Mouse (Mus musculus) C2C12 (cell line): ENCODE results near the gene Fam217b. TPM values are rescaled to one million over a fixed set of nuclear protein-coding genes. Genes with fewer than 3 reads are reported as not detected.

ENCODE experiments used
- H3K27me3 ChIP-seq: one replicate; pipeline ENCODE4 v1.6.1; 2011; ENCODE audit not compliant: control insufficient read depth, insufficient read depth, insufficient read length
- H3K36me3 ChIP-seq: one replicate; pipeline ENCODE4 v1.6.1; 2011; ENCODE audit not compliant: control insufficient read depth, insufficient read depth
- H3K4me3 ChIP-seq: one replicate; pipeline ENCODE4 v1.5.1; 2011; ENCODE audit warnings: mild to moderate bottlenecking, control low read depth; ENCODE audit not compliant: poor library complexity, insufficient read depth, severe bottlenecking
- H3K79me2 ChIP-seq: one replicate; pipeline ENCODE4 v1.6.1; 2011; ENCODE audit not compliant: control insufficient read depth, insufficient read depth
- H3K79me3 ChIP-seq: one replicate; pipeline ENCODE4 v1.6.1; 2011; ENCODE audit warnings: low read depth, control low read depth
- H3ac ChIP-seq: one replicate; pipeline ENCODE3; 2011; ENCODE audit warnings: low read depth; ENCODE audit not compliant: control insufficient read depth, insufficient read length
- CEBPB ChIP-seq: IDR thresholded peaks from one replicate; pipeline ENCODE4 v1.6.1; 2011; ENCODE audit warnings: low read depth, mild to moderate bottlenecking, control low read depth, moderate library complexity
- CTCF ChIP-seq: IDR thresholded peaks from one replicate; pipeline ENCODE4 v1.5.1; 2011; ENCODE audit not compliant: control insufficient read depth, insufficient read depth, insufficient read length
- FOSL1 ChIP-seq: IDR thresholded peaks from one replicate; pipeline ENCODE4 v1.8.0; 2011; ENCODE audit warnings: mild to moderate bottlenecking, low read length; ENCODE audit not compliant: poor library complexity, insufficient read depth, severe bottlenecking
- MAX ChIP-seq: IDR thresholded peaks from one replicate; pipeline ENCODE4 v1.6.1; 2011; ENCODE audit warnings: mild to moderate bottlenecking, control low read depth
- MYOD1 ChIP-seq: IDR thresholded peaks from one replicate; pipeline ENCODE4 v1.6.1; 2011; ENCODE audit warnings: low read depth; ENCODE audit not compliant: control insufficient read depth, insufficient read length
- MYOG ChIP-seq: IDR thresholded peaks from one replicate; pipeline ENCODE4 v1.6.1; 2011; ENCODE audit not compliant: control insufficient read depth, insufficient read length; ENCODE audit errors: extremely low read depth
- USF1 ChIP-seq: IDR thresholded peaks from one replicate; pipeline ENCODE4 v1.6.1; 2011; ENCODE audit warnings: low read depth, mild to moderate bottlenecking, control low read depth, moderate library complexity
- polyA plus RNA-seq: library from polyadenylated mRNA; unstranded; fragments of >200 nt; fragmentation: generic; extraction: Trizol; gene quantifications from one replicate; pipeline ENCODE4 v1.2.1, GENCODE M21; 2012; ENCODE audit warnings: missing spikeins

The Fam217b gene
- polyA plus RNA-seq, 1 experiment: not detected

GRCm38 (mm10) chr2:178460353-178460752 is 46.0 kb downstream of the Fam217b start:
- no peak overlapping the region for H3ac ChIP-seq
- no peaks in the 10 kb centered on the region for H3K36me3 ChIP-seq
- no peak overlapping the region for H3K4me3 ChIP-seq
- no peaks in the 10 kb centered on the region for H3K27me3 ChIP-seq
- no peaks in the 10 kb centered on the region for H3K79me3 ChIP-seq
- TF ChIP-seq MAX (no peak), USF1 (no peak)
- no peaks in the 10 kb centered on the region for H3K79me2 ChIP-seq

- TF ChIP-seq MYOD1: no peak
- no peak for TF ChIP-seq CTCF
- TF ChIP-seq MAX: no peak
- TF ChIP-seq USF1: no peak
- TF ChIP-seq MYOG: no peak
- TF ChIP-seq CEBPB: no peak
- no peak for TF ChIP-seq FOSL1
- Histone ChIP-seq H3ac (no peak overlapping the region), H3K27me3 (no peaks in the 10 kb centered on the region), H3K36me3 (no peaks in the 10 kb centered on the region), H3K4me3 (no peak overlapping the region), H3K79me3 (no peaks in the 10 kb centered on the region), H3K79me2 (no peaks in the 10 kb centered on the region)
Observed at GRCm38 (mm10) chr2:178471546-178472480, 57.5 kb downstream of the Fam217b start.

- Histone ChIP-seq H3K36me3 (no peaks in the 10 kb centered on the region), H3K79me3 (no peaks in the 10 kb centered on the region)
- no peak for TF ChIP-seq CEBPB
- TF ChIP-seq USF1: no peak
- no peak for TF ChIP-seq MYOG
- TF ChIP-seq MYOD1: no peak
- TF ChIP-seq MAX: no peak
- TF ChIP-seq FOSL1: no peak
- no peak for TF ChIP-seq CTCF
Observed at GRCm38 (mm10) chr2:178473916-178474315, 59.6 kb downstream of the Fam217b start.

More at GRCm38 (mm10) chr2:178473916-178474315, 59.6 kb downstream of the Fam217b start:
- H3ac ChIP-seq: no peak overlapping the region
- no peaks in the 10 kb centered on the region for H3K79me2 ChIP-seq
- no peaks in the 10 kb centered on the region for H3K27me3 ChIP-seq
- H3K4me3 ChIP-seq: no peak overlapping the region

Other genes starting within 250 kb of the Fam217b start
- not detected for gene Sycp2, start 6.8 kb upstream of the Fam217b start, polyA plus RNA-seq
- gene Ppp1r3d, start 52 bp upstream of the Fam217b start, polyA plus RNA-seq: not detected
- gene Cdh26, start 16.0 kb downstream of the Fam217b start, polyA plus RNA-seq: not detected